Mouse (Mus musculus) hematopoietic stem cell, adult 5-6 weeks (primary cell): Measurements from ENCODE around the gene B430305J03Rik. TPM values are rescaled to one million over a fixed set of nuclear protein-coding genes. Genes with fewer than 3 reads are reported as not detected.

Source experiments
- ATAC-seq, 2 experiments: fragments of 125-278 bp in 1 of 2; replicated peaks in 1 of 2; 2 replicates each; pipeline ENCODE4 v1.8.0; 2016 to 2017; ENCODE audit warnings: inconsistent platforms in 2 of 2, mild to moderate bottlenecking in 2 of 2, moderate number of reproducible peaks in 2 of 2, low read depth in 1 of 2, moderate TSS enrichment in 1 of 2; ENCODE audit not compliant: low FRiP score in 2 of 2, poor library complexity in 2 of 2, severe bottlenecking in 2 of 2, insufficient read depth in 1 of 2, low TSS enrichment in 1 of 2
- total RNA-seq: library from RNA; stranded (forward); fragments of 172-1452, 232-1000 nt; gene quantifications from 2 replicates; pipeline ENCODE4 v1.2.3, GENCODE M21; 2017

B430305J03Rik gene
- total RNA-seq, 1 experiment from 2014 or later, result 1.0 TPM

GRCm38 (mm10) chr3:61361338-61361737 is 4.4 kb downstream of the B430305J03Rik start, which contains the start of gene Rap2b:
Gene Rap2b, plus strand, starts transcription at chr3:61361638.
- no peak for ATAC-seq

- ATAC-seq, result peak; percentile 24 to 27; a peak in 2 of 4 replicates
These were observed 6.9 kb downstream of the B430305J03Rik start for GRCm38 (mm10) chr3:61358756-61359293.

- peak; percentile 62 to 65 for ATAC-seq
These were observed 7.6 kb downstream of the B430305J03Rik start for GRCm38 (mm10) chr3:61358107-61358506.

DNA sequence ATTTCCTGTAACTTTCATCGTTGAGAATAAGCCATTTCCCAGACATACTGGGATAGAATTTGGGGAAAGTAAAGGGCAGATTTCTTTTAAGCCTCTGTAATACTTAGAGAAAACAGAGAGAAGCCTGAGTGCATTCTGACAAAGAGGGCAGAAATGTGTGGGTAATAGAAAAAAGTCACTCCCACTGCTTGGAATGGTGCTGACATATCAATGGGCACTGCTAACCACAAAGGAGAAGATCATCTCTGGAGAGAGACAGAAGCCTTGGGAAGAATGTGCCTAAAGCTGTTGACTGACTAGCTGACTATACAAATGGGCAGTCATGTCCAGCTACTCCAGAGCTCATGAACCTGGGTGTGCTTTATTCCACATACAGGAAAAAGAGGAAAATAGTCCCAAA is 10.3 kb downstream of the B430305J03Rik start:
- no peak for ATAC-seq

DNA sequence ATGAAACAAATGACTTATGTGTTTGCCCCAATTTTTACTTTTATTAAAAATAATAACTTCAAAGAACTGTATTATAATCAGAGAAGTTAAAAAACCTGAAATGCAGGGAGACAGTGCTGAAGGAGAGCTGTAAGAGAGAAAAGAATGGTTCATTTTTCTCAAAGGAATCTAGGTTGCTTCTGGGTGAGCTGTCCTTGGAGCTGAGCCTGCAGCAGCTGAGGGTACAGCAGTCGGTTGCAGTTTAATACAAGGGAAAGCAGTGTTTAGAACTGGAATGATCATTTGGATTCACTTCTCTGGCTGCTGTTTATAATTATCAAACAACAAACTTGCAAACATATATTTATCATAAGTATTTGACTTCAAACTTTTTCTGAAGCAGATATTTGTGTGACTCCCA is 16.3 kb downstream of the B430305J03Rik start:
- no peak for ATAC-seq

DNA sequence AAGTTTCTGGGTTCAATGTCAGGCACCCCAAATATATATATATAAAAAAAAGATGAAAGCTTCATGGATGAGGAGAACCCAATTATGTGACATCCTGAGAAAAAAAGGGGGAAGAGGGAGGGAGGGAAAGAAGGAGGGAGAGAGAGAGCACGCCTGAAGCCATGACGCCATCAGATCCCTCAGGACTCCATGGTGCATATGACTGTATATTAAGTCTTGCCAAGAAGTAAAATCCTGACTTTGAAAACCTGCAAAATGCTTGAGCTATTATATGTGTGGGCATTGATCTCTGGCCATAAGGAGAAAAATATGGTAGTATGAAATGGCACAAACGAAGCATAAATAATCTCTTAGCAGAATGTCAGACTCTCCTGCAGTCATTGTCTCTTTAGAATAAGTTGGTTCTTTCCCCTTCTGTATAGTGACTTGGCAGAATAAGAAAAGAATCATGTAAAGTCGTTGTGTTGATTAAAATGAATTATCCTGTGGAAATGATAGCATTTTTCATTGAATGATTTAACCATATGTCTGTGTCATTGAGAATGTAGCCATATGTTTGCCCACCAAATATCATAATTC is 17.6 kb downstream of the B430305J03Rik start:
- ATAC-seq, result no peak

- no peak for ATAC-seq
These were observed 20.1 kb downstream of the B430305J03Rik start for GRCm38 (mm10) chr3:61345636-61346035.

- ATAC-seq, result peak in 1 of 2 experiments; percentile 45; a peak in 1 of 4 replicates
These were observed 21.7 kb downstream of the B430305J03Rik start for GRCm38 (mm10) chr3:61344031-61344430.

- no peak for ATAC-seq
These were observed 25.4 kb downstream of the B430305J03Rik start for GRCm38 (mm10) chr3:61340321-61340720.

DNA sequence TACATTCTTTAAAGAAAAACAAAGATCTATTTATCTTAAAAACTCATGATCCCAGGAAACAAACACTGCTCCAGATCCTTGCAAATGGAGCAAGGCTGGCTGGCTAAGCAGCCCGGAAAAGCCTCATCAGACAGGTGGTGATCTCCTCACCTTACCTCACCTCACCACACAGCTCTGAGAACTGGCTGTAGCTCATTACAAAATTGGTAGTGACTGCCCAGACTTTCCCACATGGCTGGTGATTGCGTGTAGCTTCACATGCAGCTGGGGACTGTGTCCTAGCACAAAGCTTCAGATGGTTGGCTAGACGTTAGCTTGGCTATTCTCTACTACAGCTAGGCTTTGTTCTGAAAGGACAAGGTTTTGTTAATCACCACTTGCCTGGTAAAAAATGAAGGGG is 28.5 kb downstream of the B430305J03Rik start:
- no peak for ATAC-seq

DNA sequence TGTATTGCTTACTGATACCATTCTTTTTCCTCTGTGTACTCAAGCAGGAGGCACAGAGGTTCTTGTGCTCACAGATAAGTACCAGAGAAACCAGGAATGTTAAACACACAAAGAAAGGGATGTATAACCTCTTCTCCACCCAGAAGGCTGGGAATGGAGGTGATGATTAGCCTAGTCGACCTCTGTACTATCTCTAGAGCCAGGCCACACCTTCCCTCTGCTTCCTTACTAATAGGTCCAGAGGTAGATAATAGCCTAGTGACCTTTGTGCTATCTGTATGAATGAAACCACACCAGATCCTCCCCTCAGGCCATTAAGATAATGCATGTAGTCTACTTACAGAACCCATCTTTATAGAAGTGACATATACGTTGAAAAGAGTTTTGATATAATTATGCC is 29.5 kb downstream of the B430305J03Rik start:
- no peak for ATAC-seq

GRCm38 (mm10) chr3:61321632-61322031 is 44.1 kb downstream of the B430305J03Rik start:
- ATAC-seq, result peak; percentile 97 to 98

DNA sequence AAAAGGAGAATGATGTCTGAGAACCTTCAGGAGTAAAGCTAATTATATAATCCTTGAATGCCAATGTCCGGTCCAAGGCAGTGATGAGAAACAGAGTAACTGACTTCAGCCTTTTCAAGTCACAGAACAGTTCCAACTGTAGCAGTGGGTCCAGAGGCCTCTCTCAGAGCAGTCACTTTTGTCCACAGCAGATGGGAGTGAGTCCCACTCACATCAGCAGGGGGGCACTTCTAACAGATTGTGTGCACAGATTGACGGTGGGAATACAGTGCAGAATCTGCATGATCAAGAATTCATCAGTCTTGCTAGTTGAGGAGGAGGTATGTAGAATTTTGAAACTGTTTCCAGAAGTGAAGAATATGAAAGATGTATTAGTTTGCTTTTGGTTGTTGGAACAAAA is 45.7 kb downstream of the B430305J03Rik start:
- ATAC-seq, result no peak

- no peak for ATAC-seq
These were observed 50.7 kb downstream of the B430305J03Rik start for GRCm38 (mm10) chr3:61315002-61315401.

Other genes starting within 250 kb of the B430305J03Rik start
- 7.6 and 11.1 TPM in 2 replicates for gene Rap2b, start 4.3 kb downstream of the B430305J03Rik start, total RNA-seq